Mouse (Mus musculus) fibroblast of lung, adult 2 months (primary cell): ENCODE data around the gene Phf20.
"Not testable (repeated sequence)": the region's sequence is repeated elsewhere in the genome, so short reads cannot be mapped to it uniquely, and the experiment has no call there.

Experiments used
- DNase-seq: peaks from one replicate; pipeline ENCODE4 v3.0.0-alpha.2; 2011; ENCODE audit warnings: low read depth

Phf20 gene

DNA sequence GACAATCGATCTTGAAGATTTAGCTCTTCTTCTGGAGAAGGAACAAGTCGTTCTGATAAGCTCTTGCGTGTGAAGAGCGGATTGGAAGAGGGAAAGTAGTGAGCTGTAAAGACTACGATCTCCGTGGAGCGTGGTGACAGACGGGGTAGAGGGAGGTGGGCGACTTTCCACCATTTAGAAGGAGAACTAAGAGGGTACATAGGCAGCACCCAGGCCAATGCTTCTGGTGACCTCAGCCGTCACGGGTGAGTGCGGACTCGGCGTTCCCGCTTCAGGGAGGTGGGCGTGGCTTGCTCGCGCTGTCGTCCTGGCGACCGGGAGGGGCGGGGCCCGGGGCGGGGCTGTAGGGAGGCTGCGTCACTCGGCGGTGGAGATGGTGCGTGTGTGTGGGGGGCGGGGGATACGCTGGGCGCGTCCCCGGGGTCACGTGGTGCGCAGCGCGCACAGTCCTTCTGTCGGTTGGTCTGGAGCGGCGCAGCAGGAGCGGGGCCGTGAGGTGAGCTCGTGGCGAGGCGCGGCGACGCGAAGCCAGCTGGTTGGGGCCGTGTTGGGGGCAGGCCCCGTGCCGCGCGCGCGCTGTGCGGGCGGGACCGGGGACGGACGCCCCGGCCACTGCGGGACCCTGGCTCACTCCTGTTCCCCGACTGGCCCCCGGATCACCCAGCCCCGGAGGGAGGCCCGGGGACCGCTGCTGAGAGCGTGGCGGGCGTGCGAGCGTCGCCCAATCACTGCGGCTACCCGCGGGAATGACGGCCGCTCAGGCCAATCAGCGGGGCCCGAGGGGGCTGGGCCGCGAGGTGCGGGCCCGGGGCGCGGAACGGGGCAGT is at the start of gene Phf20:
Gene Phf20, plus strand, starts transcription at position 165 of the 827 bp plus-strand sequence.
- peak; percentile 88 for DNase-seq

DNA sequence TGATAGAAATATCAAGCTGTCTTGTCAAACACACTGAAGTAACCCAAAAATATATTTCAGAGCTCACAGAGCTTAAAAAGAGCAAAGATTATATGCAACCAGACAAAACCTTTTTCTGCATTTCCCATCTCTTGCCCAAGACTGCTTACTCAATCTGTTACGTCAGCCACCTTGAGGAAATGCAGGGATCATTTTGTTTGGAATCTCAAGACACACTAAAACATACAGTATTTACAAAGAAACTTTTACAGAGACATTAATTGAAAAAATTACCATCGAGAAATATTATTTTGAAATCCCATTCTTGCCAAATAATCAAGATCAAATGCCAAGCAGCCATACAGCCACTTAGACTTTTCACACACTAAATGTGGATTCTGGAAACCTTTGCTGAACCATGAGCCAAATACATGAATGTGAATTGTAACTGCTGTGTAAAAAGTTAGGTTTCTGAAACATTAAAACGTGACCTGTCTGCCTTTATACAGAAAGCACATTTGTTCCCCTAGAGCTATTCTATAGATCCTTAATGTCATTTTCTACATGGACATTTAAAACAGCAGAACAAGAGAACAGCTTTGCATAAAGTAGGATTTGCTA is 48.9 kb upstream of the Phf20 start:
- DNase-seq: no peak

- DNase-seq: no peak
Measured at GRCm38 (mm10) chr2:156151538-156151937, 44.7 kb upstream of the Phf20 start.

DNA sequence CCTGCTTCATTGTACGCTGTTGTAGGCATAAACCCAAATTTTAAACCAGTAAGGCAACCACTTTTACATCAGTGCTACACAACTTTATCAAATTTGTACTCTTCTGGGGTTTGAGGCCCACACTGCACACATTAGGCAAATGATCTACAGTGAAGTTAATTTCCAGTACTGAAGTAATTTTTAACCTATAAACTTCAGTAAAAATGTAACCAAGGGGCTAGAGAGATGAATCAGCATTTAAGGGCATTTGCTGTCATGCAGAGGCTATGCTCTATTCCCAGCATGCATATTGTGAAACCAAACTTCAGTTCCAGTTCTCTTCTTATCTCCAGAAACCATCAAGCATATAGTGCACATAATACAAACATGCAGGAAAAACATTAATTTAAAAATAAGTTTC is 30.8 kb upstream of the Phf20 start:
- DNase-seq: no peak

- no peak for DNase-seq
Measured at GRCm38 (mm10) chr2:156166557-156166956, 29.7 kb upstream of the Phf20 start.

DNA sequence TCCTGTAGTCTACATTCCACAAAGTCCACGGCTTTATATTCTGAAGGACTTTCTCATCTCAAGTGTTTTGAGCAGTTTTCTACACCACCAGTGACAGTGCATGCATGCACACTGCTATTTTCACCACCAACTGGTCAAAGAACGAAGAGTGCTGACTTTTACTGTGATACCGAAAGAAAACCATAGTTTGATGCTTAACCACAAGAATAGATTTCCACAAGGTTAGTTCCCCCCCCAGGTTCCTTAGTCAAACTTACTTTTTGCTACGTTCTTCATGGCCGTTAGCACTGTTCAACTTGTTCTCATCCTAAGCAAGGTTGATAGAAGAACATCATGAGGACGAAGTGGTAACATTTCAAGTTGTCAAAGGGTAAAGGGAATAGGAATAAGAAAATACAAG is 19.2 kb upstream of the Phf20 start:
- DNase-seq: no peak

GRCm38 (mm10) chr2:156177651-156178050 is 18.6 kb upstream of the Phf20 start:
- no peak for DNase-seq

DNA sequence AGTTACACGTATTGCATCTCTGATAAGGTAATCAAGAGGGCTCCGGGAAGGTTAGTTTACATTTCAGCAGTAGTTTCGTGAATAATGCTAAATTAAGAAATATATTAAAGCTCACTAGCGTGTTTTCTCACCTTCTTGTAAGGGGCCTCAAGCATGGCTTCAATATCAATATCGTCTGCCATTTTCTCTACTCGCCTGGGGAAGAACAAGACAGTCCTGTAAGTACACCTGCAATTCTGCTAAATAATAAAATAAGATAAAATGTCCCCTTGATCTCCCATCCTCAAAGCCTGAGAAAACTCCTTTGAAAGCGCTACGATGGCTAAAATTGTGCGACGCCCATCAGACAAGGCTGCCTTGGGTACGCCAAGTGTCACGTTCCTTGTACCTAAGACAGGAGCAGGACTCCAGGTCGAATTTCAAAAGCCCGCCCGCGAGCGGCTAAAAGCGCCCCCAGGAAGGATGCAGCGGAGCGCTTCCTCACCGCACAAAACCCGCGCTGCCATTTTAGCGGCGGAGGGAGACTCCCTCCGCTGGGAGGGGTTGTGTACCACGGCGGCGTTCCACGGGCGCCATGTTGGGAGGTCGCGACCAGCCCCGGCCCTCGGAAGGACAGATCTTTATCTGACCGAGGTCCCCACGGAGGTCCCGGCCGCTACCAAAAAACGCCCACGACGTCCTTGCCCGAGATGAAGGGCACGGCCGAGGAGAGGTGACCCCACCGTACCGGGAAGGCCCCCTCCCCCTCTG is 17.0 kb upstream of the Phf20 start:
- DNase-seq: no peak

GRCm38 (mm10) chr2:156179796-156180093 is 16.5 kb upstream of the Phf20 start:
- DNase-seq: no peak

DNA sequence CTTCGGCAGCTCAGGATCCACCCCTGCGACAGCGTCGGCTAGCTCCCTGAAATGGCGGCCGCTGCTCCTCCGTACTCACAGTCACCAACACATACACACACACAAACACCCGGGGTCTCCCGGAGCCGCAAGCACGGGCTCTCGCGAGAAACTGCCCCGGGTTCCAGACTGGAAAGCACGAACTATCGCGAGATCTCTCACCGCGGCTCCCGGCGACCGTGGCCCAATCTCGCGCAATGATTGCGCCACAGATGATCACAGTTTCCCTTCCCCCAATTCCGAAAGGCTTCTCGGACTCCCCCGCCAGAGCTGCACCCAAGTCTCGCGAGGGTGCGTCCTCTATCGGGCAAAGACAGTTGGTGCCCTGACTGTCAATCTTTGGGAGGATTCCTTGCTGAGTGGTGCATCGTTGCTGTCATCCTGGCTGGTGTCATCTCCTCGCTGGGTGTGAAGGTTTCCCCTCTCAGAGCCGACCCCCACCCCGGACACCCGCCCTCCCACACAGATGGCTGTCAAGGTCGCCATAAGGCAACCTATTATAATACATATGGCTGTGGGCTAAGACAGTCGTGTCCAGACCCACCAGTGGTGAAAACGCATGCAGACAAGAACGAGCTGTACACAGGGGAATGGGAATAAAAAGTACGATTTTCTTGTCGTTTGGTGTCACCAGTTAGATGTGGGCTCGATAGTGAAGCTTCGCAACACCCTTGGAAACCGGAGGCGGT is 16.0 kb upstream of the Phf20 start, which contains the start of gene Rbm39:
Gene Rbm39, minus strand, starts transcription at position 145 of the 728 bp plus-strand sequence.
- DNase-seq: peak; percentile 99

DNA sequence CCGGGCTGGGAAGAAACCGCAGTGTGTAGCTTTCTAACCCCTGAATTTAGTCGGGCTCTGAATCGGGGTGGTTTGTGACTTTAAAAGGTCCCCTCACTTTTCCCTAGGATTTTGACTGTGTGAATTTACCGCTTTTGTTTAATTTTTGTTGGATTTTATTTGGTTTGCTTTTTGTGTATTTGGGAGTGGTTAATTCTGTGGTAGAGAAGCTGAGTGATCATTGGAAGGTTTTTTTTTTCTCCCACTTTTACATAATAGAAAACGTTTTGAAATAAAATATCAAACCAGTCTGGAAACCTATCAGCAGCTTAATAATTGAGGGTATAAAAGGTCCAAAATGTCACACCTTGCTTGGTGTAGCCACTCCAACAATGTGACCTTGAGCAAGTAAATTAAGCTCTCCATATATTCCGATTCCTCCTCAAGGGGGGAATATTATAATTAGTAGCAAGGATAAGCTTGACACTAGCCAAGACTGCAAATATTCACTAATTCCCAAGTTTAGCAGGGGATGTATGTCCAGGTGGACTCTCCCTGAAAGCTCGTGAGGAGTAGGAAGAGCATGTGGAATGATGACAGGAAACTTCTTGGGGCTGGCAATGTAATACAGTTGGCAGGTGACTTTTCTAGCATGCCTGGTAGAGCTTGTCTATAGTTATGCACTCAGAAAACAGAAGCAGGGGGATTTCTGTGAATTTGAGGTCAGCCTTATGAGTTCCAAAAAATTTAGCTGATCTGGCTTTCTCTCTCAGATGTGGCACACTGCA is 15.3 kb upstream of the Phf20 start:
- no peak for DNase-seq

DNA sequence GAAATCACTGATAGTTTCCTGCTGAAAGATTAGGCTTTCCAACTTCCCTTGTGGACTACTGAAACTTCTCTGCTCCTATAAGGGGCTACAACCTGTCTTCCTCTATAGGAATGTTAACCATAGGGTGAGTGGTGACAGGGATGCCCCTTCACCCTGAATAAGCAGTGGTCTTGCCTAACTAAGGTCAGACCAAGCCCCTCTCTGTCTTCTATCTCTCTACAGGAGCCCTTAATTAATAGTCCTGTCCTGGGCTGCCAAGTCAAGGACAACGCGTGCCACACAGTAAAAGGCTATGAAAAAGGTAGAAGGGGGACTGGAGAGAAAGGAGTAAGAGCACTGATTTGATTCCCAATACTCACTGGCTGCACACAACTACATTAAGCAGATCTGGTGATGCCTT is 14.7 kb upstream of the Phf20 start:
- DNase-seq: no peak

DNA sequence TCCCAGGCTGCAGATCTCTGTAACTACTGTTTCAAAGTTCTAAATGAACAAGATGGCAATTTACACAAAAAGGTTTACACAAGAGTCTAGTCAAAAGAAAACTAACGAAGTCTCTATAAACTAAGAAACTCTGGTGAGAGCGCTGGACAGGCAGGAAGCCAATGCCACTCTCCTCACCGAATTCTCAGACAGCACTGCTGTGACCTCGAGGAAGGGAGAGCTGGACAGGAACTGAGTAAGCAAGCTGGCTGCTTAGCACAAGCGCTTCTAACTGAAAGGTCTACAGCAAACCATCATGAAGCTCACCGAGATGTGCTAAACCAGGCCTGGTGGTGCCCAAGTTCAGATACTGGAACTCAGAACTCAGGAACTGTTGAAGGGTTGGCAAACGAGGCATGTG is 7.0 kb upstream of the Phf20 start:
- DNase-seq: not testable (repeated sequence)

DNA sequence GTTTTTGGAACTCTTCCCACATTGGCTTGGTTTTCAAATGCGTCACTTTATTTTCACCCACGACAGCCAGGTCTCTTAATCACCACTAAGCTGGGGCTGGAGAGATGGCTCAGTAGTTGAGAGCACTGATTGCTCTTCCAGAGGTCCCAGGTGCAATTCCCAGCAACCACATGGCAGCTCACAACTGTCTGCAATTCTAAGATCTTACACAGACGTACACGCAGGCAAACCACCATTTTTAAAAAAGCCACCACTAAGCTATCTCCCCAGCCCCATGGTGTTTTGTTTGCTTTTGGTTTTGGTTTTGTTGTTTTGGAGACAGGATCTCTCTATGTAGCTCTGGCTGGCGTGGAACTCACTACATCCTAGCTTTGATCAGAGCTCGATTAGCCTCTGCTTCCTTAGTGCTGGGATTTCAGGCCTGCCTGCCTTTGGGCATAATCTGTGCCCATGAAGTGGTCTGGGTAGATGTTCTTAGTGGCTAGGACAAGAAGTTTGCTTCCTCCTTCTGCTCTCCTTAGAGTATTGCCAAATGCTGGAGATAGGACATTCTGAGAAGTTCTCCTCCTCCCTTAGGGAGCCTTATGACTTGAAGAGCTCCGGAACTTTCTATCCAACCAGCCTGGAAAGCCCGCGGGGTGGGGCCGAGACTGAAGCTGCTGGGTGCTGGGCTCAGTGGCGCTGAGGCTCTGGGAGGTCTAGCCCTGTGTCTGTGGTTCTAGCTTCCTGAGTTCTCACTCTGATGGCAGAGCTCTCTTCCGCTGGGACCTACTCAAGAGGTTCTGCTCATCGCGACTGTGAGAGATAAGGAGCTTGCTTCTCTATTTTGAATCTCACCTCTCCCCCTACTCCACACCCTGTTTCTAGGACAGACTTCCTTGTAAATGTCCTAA is 6.0 kb upstream of the Phf20 start:
- DNase-seq: no peak

DNA sequence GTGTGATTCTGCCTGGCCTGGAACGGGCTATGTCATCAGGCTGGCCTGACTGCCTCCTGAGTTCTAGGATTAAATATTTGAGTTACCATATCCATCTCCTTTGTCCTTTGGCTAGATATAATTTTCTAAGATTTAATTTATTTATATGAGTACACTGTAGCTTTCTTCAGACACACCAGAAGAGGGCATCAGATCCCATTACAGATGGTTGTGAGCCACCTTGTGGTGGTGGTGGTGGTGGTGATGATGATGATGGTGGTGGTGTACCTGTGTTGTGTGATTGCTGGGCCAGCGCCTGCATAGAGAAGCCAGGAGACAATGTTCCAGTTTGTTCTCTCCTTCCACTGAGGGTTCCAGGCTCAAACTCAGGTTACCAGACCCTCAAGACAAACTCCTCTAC is 4.7 kb upstream of the Phf20 start:
- DNase-seq: no peak

DNA sequence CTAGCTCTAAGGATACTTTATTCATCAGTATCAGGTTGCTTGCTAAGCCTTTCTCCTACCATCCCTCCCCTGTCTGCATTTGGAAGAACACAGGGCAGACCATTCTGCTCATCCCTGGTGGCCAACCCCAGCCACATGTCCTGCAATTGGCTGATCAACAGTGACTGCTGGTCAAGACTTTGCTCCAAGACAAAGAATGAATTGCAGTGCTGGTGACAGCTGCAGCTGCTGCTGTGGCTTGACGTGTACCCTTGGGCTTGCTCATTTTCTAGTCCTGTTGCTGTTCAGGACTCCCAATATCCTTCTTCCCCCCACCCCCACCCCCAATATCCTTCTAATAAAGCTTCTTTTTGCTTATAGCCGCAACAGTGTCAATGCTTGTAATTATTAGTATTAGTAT is 4.2 kb upstream of the Phf20 start:
- no peak for DNase-seq

DNA sequence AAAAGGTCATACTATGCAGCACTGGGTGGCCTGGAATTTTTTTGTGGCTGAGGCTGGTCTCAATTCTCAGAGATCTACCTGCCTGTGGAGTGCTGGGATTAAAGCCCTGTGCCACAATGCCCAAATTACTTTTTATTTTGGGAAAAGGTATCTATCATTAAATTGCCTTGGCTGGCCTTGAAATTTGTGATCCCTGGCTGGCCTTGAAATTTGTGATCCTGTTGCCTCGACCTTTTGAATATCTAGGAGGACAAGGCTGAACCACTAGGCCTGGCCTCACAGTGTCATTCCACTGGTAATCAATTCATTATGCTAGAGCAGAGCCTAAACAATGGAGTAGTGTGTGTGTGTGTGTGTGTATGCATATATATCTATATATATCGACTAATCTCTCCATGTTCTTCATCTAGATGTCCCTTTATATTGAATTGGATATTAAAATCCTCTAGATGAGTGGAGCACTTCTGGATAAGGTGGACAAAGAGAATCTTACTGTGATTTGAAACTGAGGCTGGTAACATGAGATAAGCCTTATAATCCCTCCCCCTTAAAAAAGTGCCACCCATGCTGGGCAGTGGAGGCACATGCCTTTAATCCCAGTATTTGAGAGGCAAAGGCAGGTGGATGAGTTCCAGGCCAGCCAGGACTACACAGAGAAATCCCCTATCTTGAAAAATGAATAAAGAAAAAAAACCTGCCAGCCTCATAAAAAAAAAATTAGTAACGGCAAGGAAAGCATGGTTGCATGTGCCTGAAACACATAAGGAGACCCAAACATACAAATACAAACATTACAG is 3.0 kb upstream of the Phf20 start:
- no peak for DNase-seq

DNA sequence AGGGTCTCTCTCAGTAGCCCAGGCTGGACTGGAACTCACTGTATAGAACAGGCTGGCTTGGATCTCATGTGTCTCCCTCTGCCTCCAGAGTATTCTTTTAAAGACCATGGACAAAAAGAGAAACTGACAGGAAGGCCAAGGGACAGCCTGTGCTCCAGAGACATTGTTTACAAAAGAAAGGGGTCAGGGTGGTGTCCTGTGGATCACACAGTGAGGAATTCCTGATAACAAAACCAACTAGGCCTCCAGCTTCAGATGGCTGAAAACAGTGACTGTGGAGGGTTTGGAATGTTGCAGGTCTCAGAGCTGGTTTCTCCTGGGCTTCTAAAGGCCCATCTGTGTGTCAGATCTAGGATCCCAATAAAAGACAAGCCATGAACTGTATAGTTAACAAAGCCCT is 1.7 kb upstream of the Phf20 start:
- no peak for DNase-seq

- DNase-seq: no peak
Measured at GRCm38 (mm10) chr2:156197129-156197911, 1.1 kb downstream of the Phf20 start.
